Mouse (Mus musculus): ENCODE measurements around the gene Mup2.
"Not testable (repeated sequence)": the region's sequence is repeated elsewhere in the genome, so short reads cannot be mapped to it uniquely, and the experiment has no call there.

Mup2 gene

GRCm38 (mm10) chr4:60154189-60154588 lies at the start of gene Mup2:
Gene Mup2 (minus strand): TSS chr4:60154289.
- not testable (repeated sequence) for DNase-seq (ENCODE audit: extremely low spot score, low read depth, low spot score)
